ENCODE assay signal across 1 mouse cellular context in the genomic region with DNA sequence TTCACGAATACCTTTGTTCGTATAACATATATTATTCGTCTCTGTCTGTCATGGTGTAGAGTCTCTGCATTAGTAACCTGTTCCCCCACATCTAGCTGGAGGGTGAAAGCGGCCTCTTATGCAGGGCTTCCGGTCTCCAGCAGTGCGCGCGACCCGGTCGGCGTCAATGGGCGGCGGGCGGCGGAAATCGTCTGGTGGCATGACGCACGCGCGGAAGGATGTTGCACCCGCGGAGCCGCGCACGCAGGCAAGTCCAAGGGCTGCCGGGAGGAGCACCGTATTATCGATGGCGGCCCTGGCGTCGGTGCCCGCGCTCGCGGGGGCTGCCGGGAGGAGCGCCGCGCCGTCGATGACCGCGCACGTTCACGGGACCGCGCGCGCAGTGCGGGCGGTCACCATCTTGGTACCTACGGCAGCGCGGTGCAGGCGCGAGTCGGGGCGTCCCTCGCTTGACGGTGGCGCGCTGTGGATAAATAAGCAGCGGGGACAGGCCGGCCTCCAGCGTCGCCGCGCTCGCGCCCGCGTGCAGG.
A peak's percentile ranks its signal among the peaks of the same experiment; 100 is the strongest.
TF ChIP-seq lines count a peak whose summit lies in the region.

Gene Ube3c, plus strand, starts transcription at position 395 of the 530 bp plus-strand sequence.

TF ChIP-seq in CH12.LX, 34 proteins besides CTCF, POLR2A, EP300 and RAD21 (continued from another document):
- TF ChIP-seq USF1 (IDR thresholded peaks at IDR 0.05; ENCODE audit: low read depth, low read length) (no peak), MAZ (IDR thresholded peaks at IDR 0.05; ENCODE audit: low read depth, low read length) (no peak; the same call in 1 of the 2 replicates), POLR2AphosphoS2 (IDR thresholded peaks at IDR 0.05; ENCODE audit: low read depth, low read length) (peak; percentile 54; the same call in 1 of the 2 replicates), CHD1 (IDR thresholded peaks at IDR 0.05; ENCODE audit: low read depth, low read length) (no peak), IRF4 (IDR thresholded peaks at IDR 0.05; ENCODE audit: low read depth, low read length) (0 out of 2 replicates have a peak, but pooled peaks have one; percentile 21), ZMIZ1 (IDR thresholded peaks at IDR 0.05; ENCODE audit: low read depth, low read length) (peak; percentile 73), TCF12 (IDR thresholded peaks at IDR 0.05; ENCODE audit: low read depth, low read length) (peak; percentile 65; the same call in 1 of the 2 replicates), ZKSCAN1 (IDR thresholded peaks at IDR 0.05; ENCODE audit: borderline replicate concordance, low read depth, low read length) (no peak), BHLHE40 (IDR thresholded peaks at IDR 0.05; ENCODE audit: low read depth, low read length) (peak; percentile 27; the same call in 1 of the 2 replicates), HCFC1 (IDR thresholded peaks at IDR 0.05; ENCODE audit: low read depth, low read length) (peak; percentile 94), NRF1 (IDR thresholded peaks at IDR 0.05; ENCODE audit: low read depth, low read length) (peak; percentile 87), KAT2A (IDR thresholded peaks at IDR 0.05; ENCODE audit: insufficient replicate concordance, low read length) (peak; percentile 97; the same call in 1 of the 2 replicates), ETS1 (conservative IDR thresholded peaks at IDR 0.05; ENCODE audit: low read depth, low read length) (no peak), MAX (IDR thresholded peaks at IDR 0.05; ENCODE audit: low read length) (no peak), CHD2 (IDR thresholded peaks at IDR 0.05; ENCODE audit: low read length) (no peak), NELFE (IDR thresholded peaks at IDR 0.05; ENCODE audit: low read depth, low read length) (peak; percentile 79), MEF2A (IDR thresholded peaks at IDR 0.05; ENCODE audit: borderline replicate concordance, low read depth, low read length) (no peak; the same call in 1 of the 2 replicates)
